Mouse (Mus musculus): Measurements from ENCODE around the gene Gm32802. TPM values are rescaled to one million over a fixed set of nuclear protein-coding genes. Genes with fewer than 3 reads are reported as not detected.
"Not testable (repeated sequence)": the region's sequence is repeated elsewhere in the genome, so short reads cannot be mapped to it uniquely, and the experiment has no call there.

Gm32802 gene
- polyA plus RNA-seq (2015; fragmentation: Nextera tagmentation; extraction: Ambion mirVana), result 0.13 TPM in 1 of 2 replicates, not detected in the other

DNA sequence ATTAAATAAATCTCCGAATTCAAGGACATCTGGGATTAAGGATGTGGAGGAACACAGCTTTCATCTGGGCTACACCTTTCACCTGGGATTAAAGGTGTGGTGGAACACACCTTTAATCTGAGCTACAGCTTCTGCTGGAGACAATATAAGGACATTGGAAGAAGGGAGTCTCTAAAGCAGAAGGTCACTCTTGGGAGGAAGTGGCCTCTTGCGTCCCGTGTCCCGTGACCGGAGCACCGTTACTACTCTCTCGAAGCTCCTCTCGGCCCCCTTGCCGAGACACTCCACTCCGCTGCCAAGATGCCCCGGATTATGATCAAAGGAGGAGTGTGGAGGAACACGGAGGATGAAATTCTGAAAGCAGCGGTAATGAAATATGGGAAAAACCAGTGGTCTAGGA, at the start of gene Gm32802:
TSS of gene Gm32802 (plus strand) at position 301 of the 400 bp plus-strand sequence.
- H3K4me2 ChIP-seq; H3K27ac ChIP-seq; H3K9me3 ChIP-seq; H3K36me3 ChIP-seq; H3K27me3 ChIP-seq (replicated peaks); H3K9ac ChIP-seq; H3K4me3 ChIP-seq (replicated peaks); ATAC-seq (ENCODE audit: insufficient read depth, low FRiP score, low read depth); H3K4me1 ChIP-seq: not testable (repeated sequence)
- WGBS, result no CpG with 5 or more reads among the region's 13 CpGs

DNA sequence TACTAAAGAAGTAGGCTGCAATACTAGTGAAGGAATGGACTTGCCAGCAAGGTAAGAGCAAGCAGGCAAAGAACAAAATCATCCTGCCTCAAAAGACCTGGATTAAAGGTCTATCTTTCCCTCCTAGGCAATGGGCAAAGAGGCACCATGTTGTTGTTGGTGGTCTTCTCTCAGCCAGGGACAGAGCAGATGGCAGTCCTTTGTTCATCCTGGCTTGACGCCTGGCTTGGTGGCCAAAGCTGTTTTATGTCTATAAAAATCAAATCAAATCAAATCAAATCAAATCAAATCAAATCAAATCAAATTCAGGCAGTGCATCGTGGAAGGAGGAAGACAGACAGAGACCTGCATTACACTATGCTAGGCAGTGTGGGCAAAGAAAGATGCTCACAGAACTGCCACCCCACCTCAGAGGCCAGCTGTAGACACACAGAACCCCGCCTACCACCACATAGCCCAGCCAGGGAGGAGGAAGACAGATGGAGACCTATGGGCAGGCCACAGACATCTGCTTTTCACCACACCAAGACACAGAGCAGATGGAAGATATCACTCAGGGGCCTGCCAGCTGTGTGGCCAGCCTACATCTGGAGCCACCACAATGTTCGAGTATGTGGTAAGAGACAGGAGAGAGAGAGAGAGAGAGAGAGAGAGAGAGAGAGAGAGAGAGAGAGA, 42.6 kb upstream of the Gm32802 start:
- not testable (repeated sequence) for H3K9ac ChIP-seq; H3K36me3 ChIP-seq; H3K9me3 ChIP-seq; H3K27me3 ChIP-seq (replicated peaks); H3K4me1 ChIP-seq; H3K4me2 ChIP-seq; ATAC-seq (ENCODE audit: insufficient read depth, low FRiP score, low read depth); H3K4me3 ChIP-seq (replicated peaks); H3K27ac ChIP-seq
- 63% methylated on average over 3 of the region's 4 CpGs for WGBS

DNA sequence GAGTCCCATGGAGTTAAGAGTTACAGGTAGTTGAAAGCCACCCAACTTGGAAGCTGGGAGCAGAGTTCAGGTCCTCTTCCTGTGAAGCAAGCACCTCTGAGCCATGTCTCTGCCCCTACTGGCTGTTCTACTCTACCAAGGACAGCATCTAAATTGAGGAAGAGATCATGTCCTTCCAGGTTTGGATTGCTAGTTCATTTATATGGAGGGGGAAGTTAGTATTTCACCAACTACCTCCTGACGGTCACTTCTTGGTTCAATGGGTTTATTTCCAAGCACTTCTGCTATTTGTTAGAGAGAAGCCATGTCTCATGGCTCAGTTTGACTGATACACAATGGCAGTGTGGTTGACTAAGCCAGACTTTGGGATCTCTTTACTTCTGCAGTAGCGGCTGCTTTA, 30.9 kb upstream of the Gm32802 start:
- ATAC-seq (ENCODE audit: insufficient read depth, low FRiP score, low read depth); H3K9ac ChIP-seq; H3K27ac ChIP-seq; H3K4me1 ChIP-seq; H3K9me3 ChIP-seq; H3K36me3 ChIP-seq; H3K4me3 ChIP-seq (replicated peaks); H3K4me2 ChIP-seq; H3K27me3 ChIP-seq (replicated peaks): not testable (repeated sequence)
- 100% methylated on average over 1 of the region's 2 CpGs for WGBS

DNA sequence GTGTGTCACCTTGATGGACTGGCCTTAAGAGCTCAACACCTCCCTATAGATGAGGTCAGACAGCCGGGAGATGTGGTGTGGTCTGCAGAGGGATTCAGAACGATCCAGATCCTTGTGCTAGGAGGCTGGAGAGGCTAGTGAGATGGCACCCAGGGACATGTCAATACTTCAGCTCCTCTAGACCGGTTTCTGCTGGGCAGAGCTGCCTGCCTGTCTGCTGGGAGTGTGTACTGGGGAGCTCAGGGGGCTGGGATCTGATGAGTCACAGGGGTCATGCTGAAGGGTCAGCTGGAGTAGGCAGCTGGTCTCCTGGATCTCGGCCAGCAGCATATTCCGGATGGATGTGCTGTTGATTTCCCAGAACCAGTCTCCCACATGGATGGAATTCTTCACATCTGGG, 25.9 kb upstream of the Gm32802 start:
- not testable (repeated sequence) for ATAC-seq (ENCODE audit: insufficient read depth, low FRiP score, low read depth); H3K9ac ChIP-seq; H3K27ac ChIP-seq; H3K4me2 ChIP-seq; H3K9me3 ChIP-seq; H3K27me3 ChIP-seq (replicated peaks); H3K36me3 ChIP-seq; H3K4me3 ChIP-seq (replicated peaks); H3K4me1 ChIP-seq
- no CpG with 5 or more reads among the region's 5 CpGs for WGBS

DNA sequence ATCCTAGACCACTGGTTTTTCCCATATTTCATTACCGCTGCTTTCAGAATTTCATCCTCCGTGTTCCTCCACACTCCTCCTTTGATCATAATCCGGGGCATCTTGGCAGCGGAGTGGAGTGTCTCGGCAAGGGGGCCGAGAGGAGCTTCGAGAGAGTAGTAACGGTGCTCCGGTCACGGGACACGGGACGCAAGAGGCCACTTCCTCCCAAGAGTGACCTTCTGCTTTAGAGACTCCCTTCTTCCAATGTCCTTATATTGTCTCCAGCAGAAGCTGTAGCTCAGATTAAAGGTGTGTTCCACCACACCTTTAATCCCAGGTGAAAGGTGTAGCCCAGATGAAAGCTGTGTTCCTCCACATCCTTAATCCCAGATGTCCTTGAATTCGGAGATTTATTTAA, 17.8 kb upstream of the Gm32802 start, which contains the start of gene Gm32717:
TSS of gene Gm32717 (minus strand) at position 101 of the 400 bp plus-strand sequence.
- not testable (repeated sequence) for H3K9ac ChIP-seq; H3K27me3 ChIP-seq (replicated peaks); ATAC-seq (ENCODE audit: insufficient read depth, low FRiP score, low read depth); H3K27ac ChIP-seq; H3K36me3 ChIP-seq; H3K4me1 ChIP-seq; H3K4me2 ChIP-seq; H3K9me3 ChIP-seq; H3K4me3 ChIP-seq (replicated peaks)
- no CpG with 5 or more reads among the region's 13 CpGs for WGBS

DNA sequence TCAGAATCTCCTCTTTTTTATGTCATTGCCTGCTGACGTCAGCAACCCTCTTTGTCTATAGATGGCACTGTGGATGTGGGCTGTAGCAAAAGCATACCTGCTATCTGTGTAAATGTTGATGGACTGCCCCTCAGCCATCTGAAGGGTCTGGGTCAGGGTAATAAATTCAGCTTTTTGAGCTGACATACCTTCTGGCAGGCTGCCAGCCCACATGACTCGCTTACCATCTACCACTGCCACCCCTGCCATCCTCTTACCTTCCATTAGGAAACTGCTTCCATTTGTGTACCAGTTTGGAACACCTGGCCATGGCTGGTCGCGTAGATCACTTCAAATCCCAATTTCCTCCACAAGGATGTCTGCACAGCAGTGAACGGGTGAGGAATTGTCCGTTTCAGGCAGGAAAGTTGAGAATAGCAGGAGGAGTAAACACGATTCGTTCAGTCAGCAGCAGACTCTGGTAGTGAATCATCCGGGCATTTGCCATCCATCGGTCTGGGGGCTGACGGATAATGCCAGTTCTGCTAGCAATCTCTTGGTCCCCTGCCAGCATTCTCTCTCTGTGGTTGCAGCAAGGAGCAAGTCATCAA, 9.4 kb upstream of the Gm32802 start:
- not testable (repeated sequence) for ATAC-seq (ENCODE audit: insufficient read depth, low FRiP score, low read depth); H3K4me1 ChIP-seq; H3K27ac ChIP-seq; H3K36me3 ChIP-seq; H3K4me2 ChIP-seq; H3K4me3 ChIP-seq (replicated peaks); H3K9ac ChIP-seq; H3K9me3 ChIP-seq; H3K27me3 ChIP-seq (replicated peaks)
- WGBS, result 56% methylated on average over 11 of the region's 11 CpGs

DNA sequence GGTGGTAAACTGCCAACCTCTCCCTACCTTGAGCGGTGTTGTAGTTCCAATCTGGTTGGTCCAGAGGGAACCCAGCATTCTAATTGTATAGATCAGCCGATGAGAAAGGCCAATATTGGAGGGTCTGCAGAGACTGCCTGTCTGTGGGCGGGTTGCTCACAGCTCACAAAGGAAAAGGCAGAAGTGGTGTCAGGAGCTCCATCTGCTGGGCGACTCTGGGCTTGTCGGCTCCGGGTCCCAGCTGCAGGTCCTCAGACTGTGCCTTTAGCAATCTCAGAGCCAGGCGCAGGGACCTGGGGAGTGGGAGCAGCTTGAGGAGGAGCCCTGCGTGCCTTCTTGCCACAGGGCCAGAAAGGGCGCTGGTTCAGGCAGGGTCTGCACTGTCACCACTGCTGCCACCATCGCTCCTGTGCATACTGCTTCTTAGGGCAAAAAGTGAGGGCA, 7.6 kb upstream of the Gm32802 start:
- ATAC-seq (ENCODE audit: insufficient read depth, low FRiP score, low read depth), result no peak
- Histone ChIP-seq H3K9ac (no peak overlapping the region), H3K4me3 (replicated peaks) (no peak overlapping the region), H3K4me1 (no peaks in the 10 kb centered on the region), H3K27ac (no peak overlapping the region), H3K36me3 (no peaks in the 10 kb centered on the region), H3K27me3 (replicated peaks) (no peaks in the 10 kb centered on the region), H3K4me2 (no peak overlapping the region; the same call in 1 of the 2 replicates), H3K9me3 (no peaks in the 10 kb centered on the region)
- WGBS, result 32% methylated on average over 10 of the region's 10 CpGs

DNA sequence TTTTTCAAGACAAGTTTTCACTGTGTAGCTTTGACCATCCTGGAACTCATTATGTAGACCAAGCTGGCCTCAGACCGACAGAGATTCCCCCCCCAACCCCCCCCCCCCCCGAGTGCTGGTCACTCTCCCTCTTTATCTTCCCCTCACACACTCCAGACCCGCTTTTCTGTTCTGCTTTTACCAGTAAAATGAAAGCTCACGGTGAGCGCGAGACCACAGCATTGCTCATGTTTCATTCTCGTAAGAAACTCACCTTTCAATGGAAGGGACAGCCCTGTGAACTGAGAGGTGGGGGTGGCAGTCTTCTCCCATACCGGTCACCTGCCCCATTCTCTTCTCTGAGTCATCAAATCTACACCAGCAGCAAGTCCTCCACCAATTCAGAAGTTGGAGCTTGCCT, 10.3 kb downstream of the Gm32802 start:
- not testable (repeated sequence) for H3K9ac ChIP-seq; ATAC-seq (ENCODE audit: insufficient read depth, low FRiP score, low read depth); H3K27me3 ChIP-seq (replicated peaks); H3K27ac ChIP-seq; H3K4me3 ChIP-seq (replicated peaks); H3K9me3 ChIP-seq; H3K4me1 ChIP-seq; H3K4me2 ChIP-seq; H3K36me3 ChIP-seq
- 75% methylated on average over 2 of the region's 8 CpGs for WGBS

DNA sequence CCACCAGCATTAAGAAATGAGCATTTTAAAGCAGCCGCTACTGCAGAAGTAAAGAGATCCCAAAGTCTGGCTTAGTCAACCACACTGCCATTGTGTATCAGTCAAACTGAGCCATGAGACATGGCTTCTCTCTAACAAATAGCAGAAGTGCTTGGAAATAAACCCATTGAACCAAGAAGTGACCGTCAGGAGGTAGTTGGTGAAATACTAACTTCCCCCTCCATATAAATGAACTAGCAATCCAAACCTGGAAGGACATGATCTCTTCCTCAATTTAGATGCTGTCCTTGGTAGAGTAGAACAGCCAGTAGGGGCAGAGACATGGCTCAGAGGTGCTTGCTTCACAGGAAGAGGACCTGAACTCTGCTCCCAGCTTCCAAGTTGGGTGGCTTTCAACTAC, 12.9 kb downstream of the Gm32802 start:
- ATAC-seq (ENCODE audit: insufficient read depth, low FRiP score, low read depth); H3K27me3 ChIP-seq (replicated peaks); H3K9ac ChIP-seq: not testable (repeated sequence)

DNA sequence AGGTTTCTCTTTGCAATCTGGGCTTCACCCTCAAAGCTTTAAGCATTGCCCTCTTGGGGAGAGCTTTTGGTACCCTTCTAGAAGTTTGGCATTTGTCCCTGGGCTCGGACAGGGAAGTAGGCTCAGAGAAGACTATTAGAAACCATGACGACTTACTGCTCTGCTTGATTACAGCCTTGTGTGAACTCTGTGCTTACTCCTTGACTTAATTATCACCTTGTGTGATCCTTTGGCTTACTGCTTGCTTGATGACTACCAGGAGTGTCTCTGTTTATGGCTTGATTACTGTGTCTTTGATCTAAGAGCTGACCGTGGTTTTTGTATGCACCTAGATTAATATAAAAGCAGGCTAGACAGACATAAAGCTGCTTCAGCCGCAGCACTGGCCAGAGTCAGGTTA, 19.6 kb downstream of the Gm32802 start:
- H3K9ac ChIP-seq; H3K4me1 ChIP-seq; H3K27me3 ChIP-seq (replicated peaks); H3K4me2 ChIP-seq; H3K9me3 ChIP-seq; ATAC-seq (ENCODE audit: insufficient read depth, low FRiP score, low read depth); H3K27ac ChIP-seq; H3K36me3 ChIP-seq; H3K4me3 ChIP-seq (replicated peaks): not testable (repeated sequence)
- WGBS, result no CpG with 5 or more reads among the region's 4 CpGs

More for the DNA sequence above, 12.9 kb downstream of the Gm32802 start:
- not testable (repeated sequence) for H3K9me3 ChIP-seq; H3K4me2 ChIP-seq; H3K4me3 ChIP-seq (replicated peaks); H3K4me1 ChIP-seq; H3K27ac ChIP-seq; H3K36me3 ChIP-seq
- 100% methylated on average over 1 of the region's 2 CpGs for WGBS

DNA sequence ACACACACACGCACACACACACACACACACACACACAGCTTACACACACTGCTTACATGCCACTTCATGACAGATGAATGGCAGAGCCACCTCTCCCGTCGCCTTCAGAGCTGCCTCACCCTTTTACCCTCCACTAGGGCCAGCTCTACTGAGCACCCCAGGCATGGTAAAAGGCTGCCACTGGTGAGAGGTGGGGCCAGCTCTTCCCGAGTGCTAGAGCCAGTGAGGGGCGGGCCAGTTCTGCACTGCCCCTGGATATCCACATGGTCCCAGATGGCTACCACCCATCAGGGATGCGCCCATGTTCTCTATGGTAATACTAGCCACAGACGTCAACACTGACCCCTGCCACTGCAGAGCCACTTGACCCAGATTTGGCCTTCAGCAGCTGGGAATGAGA, 24.1 kb downstream of the Gm32802 start:
- H3K9me3 ChIP-seq; ATAC-seq (ENCODE audit: insufficient read depth, low FRiP score, low read depth); H3K4me1 ChIP-seq; H3K27me3 ChIP-seq (replicated peaks); H3K36me3 ChIP-seq; H3K9ac ChIP-seq; H3K4me3 ChIP-seq (replicated peaks); H3K4me2 ChIP-seq; H3K27ac ChIP-seq: not testable (repeated sequence)
- 65% methylated on average over 7 of the region's 7 CpGs for WGBS

DNA sequence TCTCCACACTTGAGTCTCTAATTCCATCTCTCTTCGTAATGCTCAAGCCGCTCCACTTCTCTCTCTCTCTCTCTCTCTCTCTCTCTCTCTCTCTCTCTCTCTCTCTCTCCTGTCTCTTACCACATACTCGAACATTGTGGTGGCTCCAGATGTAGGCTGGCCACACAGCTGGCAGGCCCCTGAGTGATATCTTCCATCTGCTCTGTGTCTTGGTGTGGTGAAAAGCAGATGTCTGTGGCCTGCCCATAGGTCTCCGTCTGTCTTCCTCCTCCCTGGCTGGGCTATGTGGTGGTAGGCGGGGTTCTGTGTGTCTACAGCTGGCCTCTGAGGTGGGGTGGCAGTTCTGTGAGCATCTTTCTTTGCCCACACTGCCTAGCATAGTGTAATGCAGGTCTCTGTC, 24.5 kb downstream of the Gm32802 start:
- H3K36me3 ChIP-seq; H3K4me1 ChIP-seq; H3K27ac ChIP-seq; H3K27me3 ChIP-seq (replicated peaks); H3K9ac ChIP-seq; H3K4me2 ChIP-seq; ATAC-seq (ENCODE audit: insufficient read depth, low FRiP score, low read depth); H3K9me3 ChIP-seq; H3K4me3 ChIP-seq (replicated peaks): not testable (repeated sequence)
- 77% methylated on average over 2 of the region's 5 CpGs for WGBS

Data from stomach, embryonic 15.5 days (tissue).